In genomic region chr3:135598355-135598754, GRCm38 (mm10) we compare ENCODE assay signal across 27 mouse cellular contexts.
A peak's percentile ranks its signal among the peaks of the same experiment; 100 is the strongest.
DNase-seq lines count a peak whose midpoint lies in the region; ATAC-seq and TF ChIP-seq lines count a peak whose summit lies in the region.
"Had no signal": no experiment of that assay in that cellular context is flagged by ENCODE, and none has a peak within 500 bp of the region (broad histone marks: within the 10 kb centered on the region; RNA-seq: fewer than 3 reads in every experiment).

No protein-coding gene starts in this region.

- no peak overlapping the region for H3K4me2 ChIP-seq in heart, embryonic 11.5 days
- no peak overlapping the region for H3K4me2 ChIP-seq in lung, embryonic 16.5 days (ENCODE audit: low read depth, low read length)
- H3K4me2 ChIP-seq: embryonic facial prominence, embryonic 13.5 days; forebrain, embryonic 12.5 days; forebrain, embryonic 15.5 days; heart, embryonic 15.5 days; hindbrain, embryonic 14.5 days had no signal

- no peaks in the 10 kb centered on the region for H3K27me3 ChIP-seq in heart, adult 2 months (ENCODE audit: control insufficient read depth, insufficient read depth, low read length)
- H3K27me3 ChIP-seq in heart, embryonic 11.5 days (ENCODE audit: control insufficient read depth, insufficient read depth, low read length), result no peaks in the 10 kb centered on the region
- no peaks in the 10 kb centered on the region for H3K27me3 ChIP-seq in lung, embryonic 16.5 days (ENCODE audit: control insufficient read depth, insufficient read depth, low read depth, low read length)
- H3K27me3 ChIP-seq: embryonic facial prominence, embryonic 13.5 days; forebrain, embryonic 12.5 days; forebrain, embryonic 15.5 days; heart, embryonic 15.5 days had no signal

- H3K79me2 ChIP-seq in heart, adult 2 months (replicated peaks; ENCODE audit: control insufficient read depth, insufficient read depth, low read length), result no peaks in the 10 kb centered on the region

- peaks cover 8% of the 10 kb centered on the region for H3K4me1 ChIP-seq in heart, adult 2 months (ENCODE audit: control insufficient read depth, insufficient read depth, low read length)
- H3K4me1 ChIP-seq in heart, embryonic 11.5 days (ENCODE audit: control insufficient read depth, insufficient read depth, low read length), result peaks cover 25% of the 10 kb centered on the region
- peaks cover 21% of the 10 kb centered on the region for H3K4me1 ChIP-seq in lung, embryonic 16.5 days (replicated peaks; ENCODE audit: control insufficient read depth, insufficient read depth, low read length)
- H3K4me1 ChIP-seq in lung, adult 2 months (ENCODE audit: control insufficient read depth, insufficient read depth, low read length), result peaks cover 20% of the 10 kb centered on the region
- no peaks in the 10 kb centered on the region; the same call in 1 of the 2 replicates for H3K4me1 ChIP-seq in brown adipose tissue, adult 24 weeks (ENCODE audit: control insufficient read depth, insufficient read depth, insufficient read length, low read length)
- H3K4me1 ChIP-seq: forebrain, embryonic 12.5 days; forebrain, embryonic 15.5 days had no signal

- TF ChIP-seq EP300 in heart, adult 2 months (IDR thresholded peaks at IDR 0.05; ENCODE audit: insufficient read depth, low read depth, low read length), result no peak

- no peak for TF ChIP-seq CTCF in heart, adult 2 months (IDR thresholded peaks at IDR 0.05)
- no peak for TF ChIP-seq CTCF in lung, adult 2 months (IDR thresholded peaks at IDR 0.05; ENCODE audit: insufficient read depth, low read length)

- no peak overlapping the region for H3K9ac ChIP-seq in heart, adult 2 months (ENCODE audit: low read depth, low read length)
- no peak overlapping the region for H3K9ac ChIP-seq in heart, embryonic 11.5 days (ENCODE audit: low read depth, low read length)
- H3K9ac ChIP-seq in lung, embryonic 16.5 days (ENCODE audit: low read length), result no peak overlapping the region
- H3K9ac ChIP-seq: embryonic facial prominence, embryonic 13.5 days; forebrain, embryonic 12.5 days; forebrain, embryonic 15.5 days; heart, embryonic 15.5 days; hindbrain, embryonic 14.5 days had no signal

- intact Hi-C loops in heart, adult 2 months (cut with DNase I), result loop anchor here (5.0 kb wide), 1 partner anchor 176 kb away; the partner anchor contains the start of gene Cisd2

- H3K4me3 ChIP-seq in heart, adult 2 months, result no peak overlapping the region
- H3K4me3 ChIP-seq in heart, embryonic 11.5 days (ENCODE audit: low read depth, low read length), result no peak overlapping the region
- no peak overlapping the region for H3K4me3 ChIP-seq in lung, embryonic 16.5 days (ENCODE audit: low read length)
- no peak overlapping the region for H3K4me3 ChIP-seq in lung, adult 2 months (replicated peaks; ENCODE audit: extremely low read depth, low read depth, low read length)
- no peak overlapping the region for H3K4me3 ChIP-seq in brown adipose tissue, adult 24 weeks (ENCODE audit: insufficient read depth, low read depth, low read length)
- H3K4me3 ChIP-seq: embryonic facial prominence, embryonic 10.5 days; embryonic facial prominence, embryonic 13.5 days; erythroblast, embryonic 14.5 days; forebrain, embryonic 12.5 days; forebrain, embryonic 15.5 days; heart, embryonic 10.5 days; heart, embryonic 15.5 days had no signal

- 80% methylated on average over 3 of the region's 3 CpGs for WGBS in heart, adult 2 months
- 52% methylated on average over 3 of the region's 3 CpGs for WGBS in heart, embryonic 11.5 days (ENCODE audit: insufficient replicate concordance)
- WGBS in lung, embryonic 16.5 days, result 68% methylated on average over 3 of the region's 3 CpGs
- 77% methylated on average over 3 of the region's 3 CpGs for WGBS in lung, adult 2 months

- no peaks in the 10 kb centered on the region for H3K9me3 ChIP-seq in heart, embryonic 11.5 days (replicated peaks; ENCODE audit: control insufficient read depth, low read length)
- H3K9me3 ChIP-seq in lung, embryonic 16.5 days (ENCODE audit: control insufficient read depth, low read length), result no peaks in the 10 kb centered on the region
- H3K9me3 ChIP-seq: embryonic facial prominence, embryonic 10.5 days; embryonic facial prominence, embryonic 13.5 days; forebrain, embryonic 12.5 days; forebrain, embryonic 15.5 days; G1E; heart, embryonic 10.5 days; heart, embryonic 15.5 days had no signal

- TF ChIP-seq POLR2A in heart, adult 2 months (IDR thresholded peaks at IDR 0.05; ENCODE audit: insufficient read depth, low read depth, low read length), result no peak
- no peak for TF ChIP-seq POLR2A in lung, adult 2 months (IDR thresholded peaks at IDR 0.05; ENCODE audit: borderline replicate concordance, extremely low read depth, low read depth, low read length)

- ATAC-seq in heart, embryonic 11.5 days (replicated peaks; ENCODE audit: insufficient number of reproducible peaks, low FRiP score, low TSS enrichment), result no peak
- ATAC-seq in lung, embryonic 16.5 days (ENCODE audit: low read depth), result no peak
- ATAC-seq: forebrain, embryonic 15.5 days had no signal

- H3K27ac ChIP-seq in heart, adult 2 months, result peak overlapping the region; percentile 71; the same call in 1 of the 2 replicates
- H3K27ac ChIP-seq in heart, embryonic 11.5 days (ENCODE audit: low read depth, low read length), result no peak overlapping the region
- H3K27ac ChIP-seq in lung, embryonic 16.5 days (ENCODE audit: low read length), result peak overlapping the region; percentile 63
- H3K27ac ChIP-seq in brown adipose tissue, adult 24 weeks (replicated peaks; ENCODE audit: low read depth, low read length), result 0 out of 2 replicates have a peak overlapping the region, but pooled peaks have one; percentile 3
- H3K27ac ChIP-seq: embryonic facial prominence, embryonic 10.5 days; embryonic facial prominence, embryonic 13.5 days; forebrain, embryonic 12.5 days; forebrain, embryonic 15.5 days; heart, embryonic 10.5 days; hindbrain, embryonic 14.5 days had no signal

- peaks cover 10% of the 10 kb centered on the region for H3K36me3 ChIP-seq in heart, adult 2 months (ENCODE audit: control insufficient read depth, insufficient read depth, low read length)
- peaks cover 6% of the 10 kb centered on the region; the same call in 1 of the 2 replicates for H3K36me3 ChIP-seq in heart, embryonic 11.5 days (ENCODE audit: control insufficient read depth, insufficient read depth, low read length)
- H3K36me3 ChIP-seq in lung, embryonic 16.5 days (ENCODE audit: control insufficient read depth, insufficient read depth, low read length), result peaks cover 7% of the 10 kb centered on the region

- no peak for DNase-seq in heart, adult 2 months
- DNase-seq in lung, adult 2 months, result no peak
- DNase-seq in thymus, postnatal 36 days, result no peak
- DNase-seq in right cerebral cortex, adult 18-20 months, result no peak
- DNase-seq: adrenal gland, adult 2 months; adrenal gland, postnatal 14 days; cerebellum, adult 11-12 months; cerebellum, adult 8-10 months; cerebellum, postnatal 10 days; cerebellum, postnatal 36 days; embryo, embryonic 11 days; gastrocnemius, postnatal 25 days; heart, adult 18-20 months; heart, postnatal 10 days; heart, postnatal 4 days had no signal
